Mouse (Mus musculus) layer of hippocampus, postnatal 36 days (tissue): ENCODE data around the gene Abca9. TPM values are rescaled to one million over a fixed set of nuclear protein-coding genes. Genes with fewer than 3 reads are reported as not detected.

Source experiments
- DNase-seq, 2 experiments: peaks; one replicate each; pipeline ENCODE4 v3.0.0; 2022
- total RNA-seq, 2 experiments: library from RNA; stranded (reverse); gene quantifications; 2 replicates each; pipeline ENCODE4 v1.2.3; 2021

Gene Abca9
- total RNA-seq, 2 experiments from 2014 or later = 6.3 to 7.0 TPM

DNA sequence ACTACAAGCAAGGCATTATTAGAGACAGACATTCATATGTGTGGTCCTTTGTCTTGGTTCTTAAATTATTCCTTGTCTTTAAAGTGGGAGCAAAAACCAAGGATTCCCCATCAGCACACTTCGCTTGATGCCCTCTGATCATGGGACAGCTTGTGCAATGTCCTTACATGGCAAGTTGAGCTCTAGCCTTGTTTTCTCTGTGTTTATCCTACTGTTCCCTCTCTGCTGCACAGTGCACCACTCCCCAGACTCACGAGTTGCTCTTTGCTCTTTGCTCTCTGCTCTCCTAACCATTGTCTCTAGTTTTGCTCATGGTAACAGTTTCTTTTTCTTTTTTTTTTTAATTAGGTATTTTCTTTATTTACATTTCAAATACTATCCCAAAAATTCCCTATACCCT lies 107.9 kb downstream of the Abca9 start:
- DNase-seq = no peak

DNA sequence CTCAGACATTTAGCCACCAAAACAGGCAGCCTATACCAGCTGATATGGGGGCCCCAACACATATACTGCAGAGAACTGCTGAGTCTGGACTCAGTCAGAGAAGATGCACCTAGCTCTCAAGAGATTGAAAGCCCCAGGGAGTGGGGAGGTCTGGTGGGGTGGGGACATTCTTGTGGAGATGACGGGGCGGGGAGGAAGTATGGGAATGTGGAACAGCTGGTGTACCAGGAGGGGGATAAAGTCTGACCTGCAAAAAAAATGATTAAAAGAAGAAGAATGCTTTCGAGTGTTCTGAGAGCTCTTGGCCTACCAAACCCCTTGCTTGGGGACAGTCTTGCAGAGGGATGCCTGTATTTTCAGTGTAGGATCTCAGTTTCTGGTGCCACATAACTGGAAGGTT lies 114.3 kb downstream of the Abca9 start:
- DNase-seq = no peak

Other genes starting within 250 kb of the Abca9 start
- 10 to 100 TPM; 10.2 to 10.6 TPM for gene Abca8b, start 172.4 kb downstream of the Abca9 start, total RNA-seq
- 1 to 10 TPM; 2.9 to 4.3 TPM for gene Abca8a, start 72.2 kb downstream of the Abca9 start, total RNA-seq
- gene Abca6, start 83.6 kb upstream of the Abca9 start, total RNA-seq = 1 to 10 TPM; 1.2 to 1.5 TPM
- 10 to 100 TPM; 35.2 to 39.9 TPM for gene Abca5, start 169.5 kb upstream of the Abca9 start, total RNA-seq
- 10 to 100 TPM; 32.4 to 35.5 TPM for gene Map2k6, start 230.9 kb upstream of the Abca9 start, total RNA-seq